Mouse (Mus musculus) hindbrain, embryonic 15.5 days (tissue): ENCODE data around the gene Dhrs3. TPM values are rescaled to one million over a fixed set of nuclear protein-coding genes. Genes with fewer than 3 reads are reported as not detected.

Source experiments
- ATAC-seq: fragments of 200-750 bp; cut with Nextera tagmentation; 2 replicates; pipeline ENCODE4 v1.8.0; 2017; ENCODE audit warnings: low read depth, moderate number of reproducible peaks, moderate TSS enrichment; ENCODE audit not compliant: low FRiP score
- H3K27ac ChIP-seq: fragments of 300-500 bp; sonication (generic); replicated peaks from 2 replicates; pipeline ENCODE4 v1.5.1; 2015; ENCODE audit warnings: mild to moderate bottlenecking, inconsistent platforms
- H3K27me3 ChIP-seq: fragments of 300-500 bp; sonication (generic); 2 replicates; pipeline ENCODE4 v1.6.1; 2015; ENCODE audit warnings: control low read depth, inconsistent platforms
- H3K36me3 ChIP-seq: fragments of 300-500 bp; sonication (generic); 2 replicates; pipeline ENCODE4 v1.6.1; 2015; ENCODE audit warnings: control low read depth, inconsistent platforms
- H3K4me1 ChIP-seq: fragments of 300-500 bp; sonication (generic); replicated peaks from 2 replicates; pipeline ENCODE4 v1.6.1; 2015; ENCODE audit warnings: control low read depth, inconsistent platforms
- H3K4me2 ChIP-seq: fragments of 300-500 bp; sonication (generic); 2 replicates; pipeline ENCODE4 v1.6.1; 2015; ENCODE audit warnings: moderate library complexity, mild to moderate bottlenecking, inconsistent platforms
- H3K4me3 ChIP-seq: fragments of 300-500 bp; sonication (generic); 2 replicates; pipeline ENCODE4 v1.5.1; 2015; ENCODE audit warnings: mild to moderate bottlenecking, inconsistent platforms
- H3K9ac ChIP-seq: fragments of 300-500 bp; sonication (generic); 2 replicates; pipeline ENCODE4 v1.6.1; 2015; ENCODE audit warnings: inconsistent platforms
- H3K9me3 ChIP-seq: fragments of 300-500 bp; sonication (generic); 2 replicates; pipeline ENCODE4 v1.6.1; 2016; ENCODE audit warnings: control low read depth, inconsistent platforms
- WGBS: fragments of 180-500 bp; shearing (Covaris S2); methylation state at CpG from one replicate; pipeline ENCODE4 v1.1.7; 2015; 5-methylcytosine and 5-hydroxymethylcytosine counted together
- polyA plus RNA-seq: library from polyadenylated mRNA; unstranded; fragments of >200 nt; fragmentation: Nextera tagmentation; extraction: Ambion mirVana; gene quantifications from 2 replicates; pipeline ENCODE4 v1.2.1, GENCODE M21; 2015

Gene Dhrs3
- 46.5 and 59.9 TPM in 2 replicates for polyA plus RNA-seq

- H3K9ac ChIP-seq = peak within 1 kb of the TSS; percentile 45
- no peaks in the 10 kb centered on the region for H3K36me3 ChIP-seq
- peaks cover 36% of the 10 kb centered on the region for H3K4me1 ChIP-seq
- WGBS = 0% methylated on average over 54 of the region's 55 CpGs
- H3K27ac ChIP-seq = peak within 1 kb of the TSS; percentile 70
- H3K4me2 ChIP-seq = peak within 1 kb of the TSS; percentile 97
- peaks cover 28% of the 10 kb centered on the region for H3K27me3 ChIP-seq
- H3K4me3 ChIP-seq = peak within 1 kb of the TSS; percentile 48
- H3K9me3 ChIP-seq = no peaks in the 10 kb centered on the region
- peak; percentile 59 for ATAC-seq
These were observed at the start of gene Dhrs3 for GRCm38 (mm10) chr4:144892133-144892936. Gene Dhrs3 (plus strand): TSS chr4:144892827.

DNA sequence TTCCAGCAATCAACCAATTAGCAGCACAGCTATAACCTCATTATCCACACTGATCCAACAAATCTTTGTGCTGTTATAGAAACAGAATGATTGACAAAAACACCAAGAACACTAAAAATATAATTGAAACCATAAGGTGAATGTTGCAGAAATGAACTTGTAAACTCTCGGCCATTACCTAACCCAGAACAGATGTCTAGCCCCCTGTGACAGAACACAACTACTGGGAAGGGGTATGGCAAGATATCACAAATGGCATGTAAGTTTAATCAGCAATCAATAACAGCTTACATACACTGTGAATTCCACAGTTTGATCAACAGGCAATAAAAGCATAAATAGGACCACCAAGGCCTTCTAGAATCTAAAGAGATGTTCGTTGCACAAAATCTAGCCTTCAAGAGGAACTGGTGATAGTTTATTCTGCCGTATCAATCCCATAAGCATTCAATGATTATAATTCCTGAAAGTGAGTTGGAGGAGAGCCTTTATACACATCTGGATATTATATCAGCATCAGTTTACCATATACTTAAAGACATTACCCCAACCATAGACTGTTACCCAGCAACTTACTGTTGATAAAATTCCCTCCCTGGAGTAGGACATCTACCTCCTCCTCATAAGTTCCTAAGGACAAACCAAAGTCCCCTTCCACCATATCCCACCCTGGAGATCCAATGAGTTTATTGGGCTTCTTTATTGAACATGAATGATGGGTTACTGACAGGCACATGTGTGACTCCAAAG, 30.7 kb upstream of the Dhrs3 start:
- ATAC-seq = no peak
- Histone ChIP-seq H3K4me3 (no peak overlapping the region), H3K9ac (no peak overlapping the region), H3K4me1 (no peaks in the 10 kb centered on the region), H3K27ac (no peak overlapping the region), H3K36me3 (no peaks in the 10 kb centered on the region), H3K9me3 (no peaks in the 10 kb centered on the region), H3K27me3 (no peaks in the 10 kb centered on the region), H3K4me2 (no peak overlapping the region)
- 90% methylated on average over 3 of the region's 3 CpGs for WGBS

DNA sequence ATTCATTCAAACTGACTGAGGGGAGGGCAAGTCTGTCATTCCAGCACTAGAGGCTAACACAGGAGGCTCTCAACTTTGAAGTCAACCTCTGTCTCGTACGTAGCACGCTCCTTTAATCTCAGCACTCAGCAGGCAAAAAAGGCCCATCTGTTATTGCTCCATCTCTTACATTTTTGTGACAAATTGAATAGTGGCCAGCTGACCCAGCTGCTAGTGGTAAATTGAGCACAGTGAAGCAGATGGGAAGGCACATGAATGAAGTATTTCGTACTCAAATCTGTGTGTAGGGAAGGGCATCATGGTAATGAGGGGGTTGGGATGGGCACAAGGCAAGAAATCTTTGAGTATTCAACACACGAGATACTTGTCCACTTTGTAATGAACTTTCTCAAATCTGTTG, 24.7 kb upstream of the Dhrs3 start:
- H3K4me2 ChIP-seq = no peak overlapping the region
- no peaks in the 10 kb centered on the region for H3K36me3 ChIP-seq
- WGBS = 63% methylated on average over 5 of the region's 5 CpGs
- H3K27me3 ChIP-seq = no peaks in the 10 kb centered on the region
- H3K9me3 ChIP-seq = no peaks in the 10 kb centered on the region
- H3K9ac ChIP-seq = no peak overlapping the region
- no peaks in the 10 kb centered on the region for H3K4me1 ChIP-seq
- H3K4me3 ChIP-seq = no peak overlapping the region
- ATAC-seq = no peak
- H3K27ac ChIP-seq = no peak overlapping the region

- Histone ChIP-seq H3K27me3 (no peaks in the 10 kb centered on the region), H3K9me3 (no peaks in the 10 kb centered on the region), H3K4me2 (no peak overlapping the region), H3K36me3 (no peaks in the 10 kb centered on the region), H3K4me1 (no peaks in the 10 kb centered on the region), H3K9ac (no peak overlapping the region), H3K27ac (no peak overlapping the region), H3K4me3 (no peak overlapping the region)
- 88% methylated on average over 4 of the region's 4 CpGs for WGBS
- no peak for ATAC-seq
These were observed 24.0 kb upstream of the Dhrs3 start for GRCm38 (mm10) chr4:144868584-144868983.

- Histone ChIP-seq H3K27me3 (no peaks in the 10 kb centered on the region), H3K4me3 (no peak overlapping the region), H3K9me3 (no peaks in the 10 kb centered on the region), H3K4me2 (no peak overlapping the region), H3K36me3 (no peaks in the 10 kb centered on the region), H3K27ac (no peak overlapping the region), H3K9ac (no peak overlapping the region), H3K4me1 (no peaks in the 10 kb centered on the region)
- no peak for ATAC-seq
- 42% methylated on average over 6 of the region's 6 CpGs for WGBS
These were observed 19.7 kb upstream of the Dhrs3 start for GRCm38 (mm10) chr4:144872905-144873304.

DNA sequence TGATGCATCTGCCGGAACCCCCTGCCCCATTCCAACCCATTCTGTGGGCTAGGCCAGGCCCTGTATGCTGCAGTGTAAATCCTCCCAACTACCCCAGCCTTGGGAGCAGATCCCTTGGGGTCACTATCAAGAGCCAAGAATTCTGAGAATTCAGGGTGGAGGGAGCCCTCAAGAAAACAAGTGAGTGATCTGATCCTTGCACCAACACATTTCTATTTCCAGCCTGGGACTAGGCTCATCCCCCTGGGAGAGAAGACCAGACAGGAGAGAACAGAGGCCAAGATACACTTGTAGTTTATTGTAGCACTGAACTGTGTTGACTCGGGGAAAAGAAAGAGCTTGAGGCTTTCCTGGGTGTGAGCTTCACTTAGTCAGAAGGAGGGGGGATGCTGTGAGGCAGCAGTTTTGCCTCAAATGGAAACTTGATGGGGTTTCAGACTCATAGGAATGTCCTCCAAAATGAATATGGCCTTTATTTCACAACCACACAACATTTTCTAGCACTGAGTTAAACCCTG, 17.0 kb upstream of the Dhrs3 start:
- Histone ChIP-seq H3K27ac (no peak overlapping the region), H3K4me2 (no peak overlapping the region), H3K9me3 (no peaks in the 10 kb centered on the region), H3K9ac (no peak overlapping the region), H3K4me3 (no peak overlapping the region), H3K4me1 (no peaks in the 10 kb centered on the region), H3K27me3 (no peaks in the 10 kb centered on the region), H3K36me3 (no peaks in the 10 kb centered on the region)
- 84% methylated on average over 2 of the region's 2 CpGs for WGBS
- ATAC-seq = no peak

DNA sequence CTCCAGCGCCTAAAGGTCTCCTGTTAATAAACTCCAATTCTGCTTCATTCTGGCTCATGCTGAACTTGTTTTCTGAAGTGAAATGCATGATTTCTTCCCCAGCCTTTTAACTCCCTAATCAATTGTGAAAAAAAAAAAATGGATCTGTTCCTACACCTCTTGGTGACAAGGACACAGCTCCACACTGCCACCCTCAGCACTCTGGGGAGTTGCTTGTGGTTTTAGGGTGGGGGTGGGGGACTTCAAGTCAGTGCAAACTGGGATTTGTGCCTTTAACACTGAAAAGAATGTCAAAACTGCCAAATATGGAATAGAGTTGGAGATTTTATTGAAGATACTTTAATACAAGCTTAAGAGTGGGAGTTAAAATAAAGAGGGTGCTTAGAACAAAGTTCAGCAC, 13.1 kb upstream of the Dhrs3 start:
- H3K27ac ChIP-seq = no peak overlapping the region
- 46% methylated on average over 1 of the region's 1 CpGs for WGBS
- no peak for ATAC-seq
- H3K9ac ChIP-seq = no peak overlapping the region
- H3K36me3 ChIP-seq = no peaks in the 10 kb centered on the region
- H3K4me2 ChIP-seq = no peak overlapping the region
- H3K27me3 ChIP-seq = no peaks in the 10 kb centered on the region
- H3K4me1 ChIP-seq = no peaks in the 10 kb centered on the region
- no peak overlapping the region for H3K4me3 ChIP-seq
- H3K9me3 ChIP-seq = no peaks in the 10 kb centered on the region

- Histone ChIP-seq H3K4me2 (no peak overlapping the region), H3K4me3 (no peak overlapping the region), H3K27ac (no peak overlapping the region), H3K9me3 (no peaks in the 10 kb centered on the region), H3K4me1 (no peaks in the 10 kb centered on the region), H3K9ac (no peak overlapping the region), H3K36me3 (no peaks in the 10 kb centered on the region), H3K27me3 (no peaks in the 10 kb centered on the region)
- ATAC-seq = no peak
- 60% methylated on average over 2 of the region's 2 CpGs for WGBS
These were observed 11.3 kb upstream of the Dhrs3 start for GRCm38 (mm10) chr4:144881376-144881775.

GRCm38 (mm10) chr4:144882881-144883331, 9.7 kb upstream of the Dhrs3 start:
- WGBS = 55% methylated on average over 8 of the region's 8 CpGs
- Histone ChIP-seq H3K9me3 (no peaks in the 10 kb centered on the region), H3K36me3 (no peaks in the 10 kb centered on the region), H3K9ac (no peak overlapping the region), H3K27ac (no peak overlapping the region), H3K4me1 (no peaks in the 10 kb centered on the region), H3K4me2 (no peak overlapping the region), H3K27me3 (no peaks in the 10 kb centered on the region), H3K4me3 (no peak overlapping the region)
- peak; percentile 61 for ATAC-seq

DNA sequence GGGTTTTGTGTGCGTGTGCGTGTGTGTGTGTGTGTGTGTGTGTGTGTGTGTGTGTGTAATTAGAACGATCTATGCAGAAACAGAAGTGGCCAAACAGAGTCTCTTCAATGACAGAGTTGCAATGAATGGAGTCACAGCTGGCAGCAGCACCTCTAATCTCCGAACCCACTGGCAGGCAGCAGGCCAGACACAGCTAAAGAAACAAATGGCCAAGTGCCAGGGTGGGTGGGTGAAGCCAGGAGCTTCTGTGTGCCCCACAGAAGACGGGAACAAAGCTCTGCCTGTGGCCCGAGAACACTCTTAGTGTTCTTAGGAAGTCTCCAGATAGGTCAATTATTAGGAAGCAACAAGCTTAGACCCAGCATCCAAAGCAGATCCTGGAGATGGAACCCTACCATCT, 6.2 kb upstream of the Dhrs3 start:
- Histone ChIP-seq H3K9me3 (no peaks in the 10 kb centered on the region), H3K4me2 (no peak overlapping the region), H3K36me3 (no peaks in the 10 kb centered on the region), H3K4me1 (no peaks in the 10 kb centered on the region), H3K4me3 (no peak overlapping the region), H3K27me3 (peaks cover 7% of the 10 kb centered on the region; the same call in 1 of the 2 replicates), H3K9ac (no peak overlapping the region), H3K27ac (no peak overlapping the region)
- no peak for ATAC-seq
- WGBS = 41% methylated on average over 6 of the region's 6 CpGs

DNA sequence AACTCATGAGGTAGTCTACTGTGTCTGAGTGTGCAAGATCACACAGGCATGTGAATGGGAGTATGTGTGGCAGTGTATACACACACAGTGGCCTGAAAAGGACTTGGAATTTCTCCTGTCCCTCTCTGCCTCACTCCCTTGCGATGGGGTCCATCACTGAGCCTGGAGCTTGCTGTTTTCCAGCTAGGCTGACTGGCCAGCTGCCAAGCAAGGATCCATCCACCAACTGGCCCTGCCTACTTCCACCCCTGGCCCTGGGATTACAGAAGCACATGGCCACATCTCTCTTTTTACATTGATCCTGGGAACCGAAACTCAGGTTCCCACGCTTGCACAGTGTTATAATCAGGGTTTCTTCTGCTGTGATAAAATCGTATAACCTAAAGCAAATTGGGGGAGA, 3.9 kb upstream of the Dhrs3 start:
- no peaks in the 10 kb centered on the region for H3K9me3 ChIP-seq
- no peak overlapping the region for H3K9ac ChIP-seq
- peaks cover 21% of the 10 kb centered on the region for H3K4me1 ChIP-seq
- H3K27ac ChIP-seq = no peak overlapping the region
- H3K4me3 ChIP-seq = no peak overlapping the region
- no peaks in the 10 kb centered on the region for H3K36me3 ChIP-seq
- 81% methylated on average over 4 of the region's 4 CpGs for WGBS
- H3K4me2 ChIP-seq = no peak overlapping the region
- ATAC-seq = no peak
- peaks cover 14% of the 10 kb centered on the region for H3K27me3 ChIP-seq
